Mouse (Mus musculus) CH12F3 (cell line): ENCODE measurements at regions not wholly inside any gene's neighbourhood (a gene's known extent, or its start where the extent isn't known, plus 50 kb on each side); places are given as distances from the start of the nearest gene placed in this dataset.

Source experiments
- in situ Hi-C: fragments of 300-500 bp; cut with MboI; formaldehyde crosslinking; loops from 2 replicates; pipeline ENCODE4 v1.14.3; 2020; ENCODE audit warnings: low sequenced_read_pairs

GRCm38 (mm10) chr8:77843229-77843628, 119.0 kb upstream of the Ednra start:
- in situ Hi-C loops: no loop called here

GRCm38 (mm10) chr8:77850523-77850922, 126.3 kb upstream of the Ednra start:
- in situ Hi-C loops: no loop called here

- in situ Hi-C loops: no loop called here
These were observed 146.0 kb upstream of the Ednra start for GRCm38 (mm10) chr8:77870264-77870663.

GRCm38 (mm10) chr8:77872771-77873170, 148.5 kb upstream of the Ednra start:
- in situ Hi-C loops: no loop called here

- in situ Hi-C loops: no loop called here
These were observed 195.5 kb upstream of the Ednra start for GRCm38 (mm10) chr8:77919776-77920175.

- in situ Hi-C loops: no loop called here
These were observed 197.6 kb upstream of the Ednra start for GRCm38 (mm10) chr8:77921868-77922267.

- in situ Hi-C loops: no loop called here
These were observed 223.4 kb upstream of the Ednra start for GRCm38 (mm10) chr8:77947702-77948101.

- in situ Hi-C loops: no loop called here
These were observed 225.4 kb upstream of the Ednra start for GRCm38 (mm10) chr8:77949640-77950039.

GRCm38 (mm10) chr8:77958814-77959372, 234.6 kb upstream of the Ednra start:
- in situ Hi-C loops: no loop called here

GRCm38 (mm10) chr8:77963102-77963698, 238.9 kb upstream of the Ednra start:
- in situ Hi-C loops: no loop called here

- in situ Hi-C loops: no loop called here
These were observed 242.7 kb upstream of the Ttc29 start for GRCm38 (mm10) chr8:77970378-77970777.

- in situ Hi-C loops: no loop called here
These were observed 239.4 kb upstream of the Ttc29 start for GRCm38 (mm10) chr8:77973714-77974113.

- in situ Hi-C loops: no loop called here
These were observed 234.0 kb upstream of the Ttc29 start for GRCm38 (mm10) chr8:77979106-77979505.

- in situ Hi-C loops: no loop called here
These were observed 232.4 kb upstream of the Ttc29 start for GRCm38 (mm10) chr8:77980701-77981100.

GRCm38 (mm10) chr8:77982031-77982430, 231.1 kb upstream of the Ttc29 start:
- in situ Hi-C loops: no loop called here

- in situ Hi-C loops: no loop called here
These were observed 229.6 kb upstream of the Ttc29 start for GRCm38 (mm10) chr8:77983476-77983875.

- in situ Hi-C loops: no loop called here
These were observed 225.9 kb upstream of the Ttc29 start for GRCm38 (mm10) chr8:77987237-77987636.

- in situ Hi-C loops: no loop called here
These were observed 224.6 kb upstream of the Ttc29 start for GRCm38 (mm10) chr8:77988291-77989056.

GRCm38 (mm10) chr8:77991050-77991449, 222.0 kb upstream of the Ttc29 start:
- in situ Hi-C loops: no loop called here

GRCm38 (mm10) chr8:78000303-78000702, 212.8 kb upstream of the Ttc29 start:
- in situ Hi-C loops: loop anchor here (25.0 kb wide), 1 partner anchor 363 kb away; no protein-coding TSS in a partner anchor

- in situ Hi-C loops: loop anchor here (25.0 kb wide), 1 partner anchor 364 kb away; no protein-coding TSS in a partner anchor
These were observed 211.4 kb upstream of the Ttc29 start for GRCm38 (mm10) chr8:78001656-78002055.

GRCm38 (mm10) chr8:78002071-78002470, 211.0 kb upstream of the Ttc29 start:
- in situ Hi-C loops: loop anchor here (25.0 kb wide), 1 partner anchor 365 kb away; no protein-coding TSS in a partner anchor
